Mouse (Mus musculus) spleen, adult 12 weeks (tissue): ENCODE measurements around the gene Frrs1.
A peak's percentile ranks its signal among the peaks of the same experiment; 100 is the strongest.
"Not testable (repeated sequence)": the region's sequence is repeated elsewhere in the genome, so short reads cannot be mapped to it uniquely, and the experiment has no call there.

Source experiments
- DNase-seq: peaks from one replicate; pipeline ENCODE4 v3.0.0; 2022; ENCODE audit warnings: low spot score

Frrs1 gene

GRCm38 (mm10) chr3:116858941-116859685, at the start of gene Frrs1:
TSS of gene Frrs1 (plus strand) at chr3:116859464.
- DNase-seq = peak; percentile 12

- not testable (repeated sequence) for DNase-seq
Measured at GRCm38 (mm10) chr3:116810351-116810750, 48.9 kb upstream of the Frrs1 start.

DNA sequence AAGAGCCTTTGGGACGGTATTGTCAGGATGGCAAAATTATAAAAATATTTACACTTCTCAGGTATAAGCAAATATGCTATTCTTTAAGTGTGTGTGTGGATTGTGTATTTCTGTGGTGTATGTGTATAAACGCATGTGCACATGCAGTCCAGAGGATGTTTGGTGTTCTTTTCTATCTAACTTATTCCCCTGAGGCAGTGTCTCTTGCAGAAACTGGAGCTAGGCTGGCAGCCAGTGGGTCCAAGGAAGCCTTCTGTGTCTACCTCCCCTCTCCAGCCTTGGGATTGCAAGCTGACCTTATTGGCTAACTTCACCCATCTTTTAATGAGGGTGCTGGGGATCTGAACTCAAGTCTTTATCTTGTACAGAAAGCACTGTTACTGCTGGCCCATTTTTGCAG, 46.3 kb upstream of the Frrs1 start:
- no peak for DNase-seq

- DNase-seq = no peak
Measured at GRCm38 (mm10) chr3:116815305-116815797, 43.9 kb upstream of the Frrs1 start.

GRCm38 (mm10) chr3:116815916-116816315, 43.3 kb upstream of the Frrs1 start:
- no peak for DNase-seq

- DNase-seq = no peak
Measured at GRCm38 (mm10) chr3:116816674-116817215, 42.5 kb upstream of the Frrs1 start.

GRCm38 (mm10) chr3:116817231-116817630, 42.0 kb upstream of the Frrs1 start:
- no peak for DNase-seq

DNA sequence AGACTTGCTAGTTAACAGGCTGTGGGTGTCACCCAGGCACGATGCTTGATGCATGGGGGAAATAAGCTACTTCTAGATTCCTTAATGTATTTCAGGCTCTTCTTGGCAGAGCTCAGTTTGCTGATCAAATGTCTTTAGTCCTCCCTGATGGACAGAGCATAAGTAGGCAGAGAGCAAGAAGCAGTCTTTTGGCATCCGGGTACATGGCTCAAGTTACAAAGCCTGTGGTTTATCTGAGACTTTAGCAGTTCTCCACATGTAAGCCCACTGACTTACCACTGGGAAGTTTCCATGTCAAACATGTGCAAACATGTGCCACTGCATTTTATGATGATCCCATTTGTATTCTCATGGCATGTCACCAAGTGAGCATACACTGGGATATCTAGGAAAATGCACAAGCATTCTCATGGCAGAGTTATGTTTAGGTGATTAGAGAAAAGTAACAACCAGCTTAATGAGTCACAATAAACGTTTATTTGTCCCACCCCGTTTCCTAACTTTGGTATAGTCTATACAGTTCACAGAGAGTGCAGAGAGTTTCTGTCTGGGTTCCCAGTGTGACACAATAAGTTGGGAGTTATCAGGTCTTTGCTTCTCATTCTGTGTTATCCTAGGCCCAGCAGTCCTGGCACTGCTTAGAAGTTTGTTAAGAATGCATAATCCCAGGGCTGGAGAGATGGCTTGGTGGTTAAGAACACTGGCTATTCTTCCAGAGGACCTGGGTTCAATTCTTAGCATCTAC, 32.6 kb upstream of the Frrs1 start:
- DNase-seq = no peak

DNA sequence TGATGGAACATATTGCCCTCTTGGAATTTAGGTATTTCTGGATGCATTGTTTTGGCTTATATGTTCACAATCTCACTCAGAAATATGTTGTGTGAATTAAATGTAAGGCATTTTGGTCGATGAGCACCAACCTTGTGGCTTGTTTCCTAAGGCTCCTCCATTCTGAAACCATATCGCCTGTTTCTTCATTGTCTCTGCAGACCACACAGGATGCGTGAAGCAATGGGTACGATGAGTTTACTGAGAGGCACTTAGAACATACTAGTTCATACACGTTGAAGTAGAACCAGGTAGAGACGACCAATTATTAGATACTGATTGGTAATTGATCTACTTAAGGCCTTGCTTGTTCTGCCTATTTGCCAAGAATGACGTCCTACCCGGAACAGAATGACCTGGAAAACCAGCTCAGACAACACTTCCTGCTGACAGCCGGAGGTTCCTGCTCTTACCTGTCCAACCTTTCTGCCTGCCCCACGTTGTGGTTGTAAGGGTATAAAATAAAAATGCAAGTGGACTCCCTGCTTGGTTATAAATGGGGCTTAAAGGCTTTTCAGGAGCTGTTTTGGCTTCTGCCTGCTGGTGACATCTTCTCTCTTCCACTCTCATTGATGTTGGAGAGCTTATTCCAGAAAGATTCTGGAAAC, 29.9 kb upstream of the Frrs1 start:
- no peak for DNase-seq

DNA sequence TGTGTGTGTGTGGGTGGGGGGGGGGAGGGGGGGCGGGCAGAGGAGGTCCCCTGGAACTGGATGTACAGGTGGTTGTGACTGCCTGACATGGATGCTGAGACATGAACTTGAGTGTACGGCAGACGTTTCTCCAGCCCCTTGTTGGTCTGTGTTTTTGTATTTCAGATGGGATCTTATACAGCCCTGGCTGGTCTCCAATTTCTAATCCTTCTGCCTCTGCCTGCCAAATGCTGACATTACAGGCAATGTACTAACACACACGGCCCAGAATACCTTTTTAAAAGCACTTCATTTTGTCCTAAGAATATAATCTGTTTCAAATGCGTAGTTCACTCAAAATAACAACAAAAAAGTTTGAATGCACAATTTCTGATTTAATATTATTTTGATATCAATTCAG, 27.9 kb upstream of the Frrs1 start:
- no peak for DNase-seq

GRCm38 (mm10) chr3:116832526-116833310, 26.5 kb upstream of the Frrs1 start:
- no peak for DNase-seq

GRCm38 (mm10) chr3:116833491-116833890, 25.8 kb upstream of the Frrs1 start:
- DNase-seq = no peak

- DNase-seq = no peak
Measured at GRCm38 (mm10) chr3:116834241-116834640, 25.0 kb upstream of the Frrs1 start.

DNA sequence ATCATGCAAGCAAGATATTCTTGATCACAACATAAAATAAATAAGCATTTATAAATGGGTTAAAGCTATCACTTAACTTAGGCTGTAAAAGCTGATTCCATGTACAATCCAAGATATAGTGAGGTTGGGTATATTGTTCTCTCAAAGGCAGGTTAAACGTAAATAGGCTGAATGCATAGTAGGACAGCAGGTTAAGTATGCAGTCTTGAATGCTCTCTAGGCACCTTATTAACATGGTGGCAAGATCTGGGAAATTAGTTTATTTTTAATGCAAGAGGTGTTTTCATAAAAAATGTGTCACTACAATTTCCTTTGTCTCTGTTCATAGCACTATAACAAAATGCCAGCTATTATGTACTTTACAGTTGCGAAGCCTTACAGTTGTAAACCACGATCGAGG, 23.9 kb upstream of the Frrs1 start:
- no peak for DNase-seq

- DNase-seq = peak; percentile 70
Measured at GRCm38 (mm10) chr3:116835770-116836680, 23.2 kb upstream of the Frrs1 start.

- no peak for DNase-seq
Measured at GRCm38 (mm10) chr3:116836681-116837475, 22.4 kb upstream of the Frrs1 start.

- no peak for DNase-seq
Measured at GRCm38 (mm10) chr3:116841311-116841710, 18.0 kb upstream of the Frrs1 start.

DNA sequence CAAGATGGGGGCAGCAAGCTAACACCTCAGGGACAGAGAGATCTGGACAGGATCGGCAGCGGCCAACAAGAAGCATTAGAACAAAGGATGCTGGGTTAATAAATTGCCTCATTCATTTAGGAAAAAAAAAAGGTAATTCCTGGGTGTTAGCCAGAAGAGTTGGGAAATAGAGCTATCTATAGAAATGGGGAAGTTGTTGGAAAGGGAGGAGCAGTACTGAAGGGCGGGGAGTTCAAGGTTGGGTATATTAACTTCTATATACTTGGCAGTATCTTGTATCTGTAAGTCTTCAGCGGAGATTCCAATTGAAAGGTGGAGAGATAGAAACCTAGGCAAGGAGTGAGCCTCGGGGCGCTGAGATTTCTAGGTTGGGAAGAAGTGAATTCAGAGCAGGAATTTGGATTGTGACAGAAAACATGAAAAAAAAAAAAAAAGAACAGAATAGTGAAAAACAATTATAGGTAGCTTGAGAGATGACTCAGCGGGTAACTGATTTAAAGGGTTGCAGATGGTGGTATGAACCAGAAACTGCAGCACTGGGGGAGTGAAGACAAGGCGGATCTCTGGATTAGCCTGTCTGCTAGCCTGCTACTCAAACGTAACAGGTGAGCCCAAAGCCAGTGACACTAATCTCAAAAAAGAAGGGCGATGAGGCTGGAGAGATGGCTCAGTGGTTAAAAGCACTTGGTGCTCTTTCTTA, 14.2 kb upstream of the Frrs1 start:
- no peak for DNase-seq

DNA sequence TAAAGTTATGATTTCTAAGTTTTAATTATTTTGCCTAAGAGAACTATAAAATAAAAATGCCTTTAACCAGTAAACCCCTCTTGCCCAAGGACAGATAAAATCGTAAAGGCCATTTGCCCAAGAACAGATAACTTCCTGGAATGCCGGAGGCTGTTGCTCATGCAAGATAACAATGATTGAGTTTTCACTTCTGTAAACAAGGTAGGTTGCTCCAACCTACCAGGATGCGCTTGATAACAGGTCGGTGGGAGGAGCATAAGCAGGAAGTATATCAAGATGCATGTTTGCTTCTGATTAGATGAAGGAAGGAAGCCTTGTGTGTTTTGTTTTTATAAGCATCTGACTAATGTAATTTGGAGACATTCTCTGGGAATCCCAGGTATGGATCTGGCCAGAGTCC, 13.2 kb upstream of the Frrs1 start:
- no peak for DNase-seq
